Mouse (Mus musculus) lung, adult 2 months (tissue): ENCODE results near the gene Ostn.

Experiments used
- CTCF ChIP-seq: fragments of 200-500 bp; IDR thresholded peaks from 2 replicates; pipeline ENCODE4 v1.5.1; 2011; ENCODE audit warnings: mild to moderate bottlenecking, low read length, control low read depth; ENCODE audit not compliant: insufficient read depth
- POLR2A ChIP-seq: fragments of 200-500 bp; IDR thresholded peaks from 2 replicates; pipeline ENCODE4 v1.6.1; 2011; ENCODE audit warnings: low read depth, mild to moderate bottlenecking, control low read depth, low read length, borderline replicate concordance; ENCODE audit errors: extremely low read depth

DNA sequence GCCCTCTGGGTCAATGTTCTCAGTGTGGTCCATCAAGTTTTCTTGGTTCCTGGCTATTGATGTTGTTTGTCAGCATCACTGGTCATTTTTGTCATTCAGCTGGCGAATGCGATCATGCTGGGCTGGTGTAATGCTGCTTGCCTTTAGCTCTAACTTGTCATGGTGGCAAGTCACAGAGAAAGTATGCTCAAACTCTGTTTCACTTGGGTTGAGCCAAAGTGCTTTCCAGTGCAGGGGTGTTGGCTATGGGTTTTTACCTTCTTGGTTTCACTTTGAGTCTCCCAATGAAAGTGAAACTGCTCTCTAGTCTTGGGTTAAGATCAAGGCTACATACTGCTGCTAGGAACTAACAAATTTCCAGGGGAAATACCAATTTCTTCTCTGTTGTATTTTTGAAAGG lies 41.9 kb downstream of the Ostn start:
- TF ChIP-seq CTCF (no peak), POLR2A (no peak)
